Mouse (Mus musculus) ES-E14 (cell line): ENCODE data around the gene Rplp1.

Experiments
- CHD2 ChIP-seq: IDR thresholded peaks from 2 replicates; pipeline ENCODE4 v1.6.1; 2014; ENCODE audit warnings: mild to moderate bottlenecking, low read depth, low read length, inconsistent platforms
- HCFC1 ChIP-seq: IDR thresholded peaks from 2 replicates; pipeline ENCODE4 v1.6.1; 2012; ENCODE audit warnings: low read length, inconsistent platforms, borderline replicate concordance; ENCODE audit not compliant: insufficient read depth
- ZNF384 ChIP-seq: IDR thresholded peaks from 2 replicates; pipeline ENCODE4 v1.6.1; 2012; ENCODE audit warnings: low read depth, low read length, inconsistent platforms

- no peak for TF ChIP-seq CHD2
- no peak for TF ChIP-seq ZNF384
- TF ChIP-seq HCFC1 = no peak
These were observed 41.0 kb downstream of the Rplp1 start for GRCm38 (mm10) chr9:61873325-61873724.
